Mouse (Mus musculus) embryonic fibroblast, embryonic 13.5 days (primary cell): ENCODE results near the gene Cenpj.

Experiments
- CTCF ChIP-seq: IDR thresholded peaks from 2 replicates; pipeline ENCODE4 v1.5.1; 2011; ENCODE audit warnings: mild to moderate bottlenecking, control low read depth, low read length, moderate library complexity, borderline replicate concordance; ENCODE audit not compliant: insufficient read depth
- POLR2A ChIP-seq: IDR thresholded peaks from 2 replicates; pipeline ENCODE4 v1.6.1; 2011; ENCODE audit warnings: low read depth, mild to moderate bottlenecking, control low read depth, low read length, moderate library complexity

GRCm38 (mm10) chr14:56550960-56551359 lies 24.3 kb downstream of the Cenpj start:
- TF ChIP-seq CTCF (no peak), POLR2A (no peak)
